Mouse (Mus musculus): ENCODE measurements at regions not wholly inside any gene's neighbourhood (a gene's known extent, or its start where the extent isn't known, plus 50 kb on each side); places are given as distances from the start of the nearest gene placed in this dataset.

DNA sequence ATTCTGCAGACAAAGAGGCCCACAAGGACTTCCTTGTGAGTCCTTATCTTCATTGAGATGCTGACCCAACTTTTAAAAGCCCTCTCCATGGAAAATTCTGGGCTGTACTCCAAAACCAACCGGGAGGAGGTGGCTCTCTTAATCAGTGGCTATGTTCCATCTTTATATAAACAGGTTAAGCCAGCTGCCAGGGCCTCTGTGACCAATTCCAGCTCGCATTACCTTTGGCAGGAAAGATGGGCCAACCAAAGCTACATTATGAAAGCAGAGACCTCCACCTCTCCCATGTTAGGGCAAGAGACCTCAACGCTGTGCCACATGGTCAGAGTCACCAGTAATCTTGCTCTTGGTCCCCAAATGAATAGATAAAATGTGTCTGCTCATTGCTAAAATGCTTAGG, 192.0 kb upstream of the Cited2 start:
- TF ChIP-seq CTCF (IDR thresholded peaks at IDR 0.05; ENCODE audit: control insufficient read depth, insufficient read depth, low read length), result no peak
- no peak for TF ChIP-seq POLR2A (IDR thresholded peaks at IDR 0.05; ENCODE audit: borderline replicate concordance, control insufficient read depth, low read depth, low read length)

Data from bone marrow, adult 2 months (tissue).